Mouse (Mus musculus) right cerebral cortex, postnatal 25 days (tissue): Measurements from ENCODE around the gene Lrrc8c.

Source experiments
- DNase-seq: peaks from one replicate; pipeline ENCODE4 v3.0.0; 2022

The Lrrc8c gene

GRCm38 (mm10) chr5:105501136-105501535 is 18.1 kb upstream of the Lrrc8c start:
- no peak for DNase-seq

DNA sequence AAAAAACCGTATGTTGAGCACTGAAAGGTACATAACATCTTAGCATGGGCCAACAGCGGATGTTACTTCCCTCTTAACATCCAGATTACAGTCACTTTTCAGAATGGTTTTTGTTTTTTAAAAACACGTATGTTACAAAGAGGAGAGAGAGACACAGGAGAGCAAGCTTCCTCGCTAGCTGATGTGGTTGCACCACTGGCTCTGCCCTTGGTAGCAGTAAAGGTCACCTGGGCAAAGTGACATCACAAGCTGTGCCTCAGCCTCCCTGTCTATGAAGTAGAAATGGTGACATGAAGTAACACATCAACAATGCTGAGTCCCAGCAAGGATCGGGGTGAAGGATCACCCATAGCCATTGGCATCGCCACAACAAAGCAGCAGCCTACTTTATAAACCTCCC is 10.4 kb upstream of the Lrrc8c start:
- no peak for DNase-seq

DNA sequence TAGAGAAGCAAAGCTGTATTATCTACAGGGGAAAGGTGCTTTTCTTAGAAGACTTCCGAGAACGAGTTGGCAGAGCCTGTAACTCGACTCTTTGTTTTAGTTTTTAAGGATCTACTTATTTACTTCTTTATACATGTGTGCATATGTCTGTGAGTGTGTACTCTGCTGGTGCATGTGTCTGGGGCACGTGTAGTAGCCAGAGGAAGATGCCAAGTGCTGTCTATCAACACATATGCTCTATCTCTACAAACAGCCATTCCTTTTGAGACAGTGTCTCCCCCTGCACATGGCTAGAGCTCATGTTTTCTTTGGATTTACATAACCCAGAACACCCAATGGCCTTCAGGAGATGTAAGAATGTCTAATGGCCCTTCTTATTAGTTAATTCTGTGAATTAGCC is 6.9 kb upstream of the Lrrc8c start:
- no peak for DNase-seq

GRCm38 (mm10) chr5:105515532-105515931 is 3.7 kb upstream of the Lrrc8c start:
- no peak for DNase-seq

DNA sequence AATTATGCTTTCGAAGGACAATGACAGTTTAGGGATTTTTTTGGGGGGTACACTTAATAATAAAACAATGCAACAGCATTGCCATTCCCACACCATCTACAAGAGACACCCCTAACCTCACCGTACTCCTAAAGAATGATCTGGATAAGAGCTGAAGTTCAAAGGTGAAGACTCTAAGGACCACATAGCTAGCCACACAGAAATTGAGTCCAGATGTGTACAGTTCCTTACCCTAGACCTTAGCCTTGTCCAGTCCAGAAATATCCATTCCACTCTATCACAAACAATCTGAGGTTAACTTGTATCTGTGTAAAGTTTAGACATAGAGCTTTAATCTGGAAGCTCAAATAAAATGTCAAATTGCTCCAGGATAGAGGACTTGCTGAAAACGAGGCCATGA is 2.9 kb upstream of the Lrrc8c start:
- no peak for DNase-seq

GRCm38 (mm10) chr5:105517992-105518625 is 1.1 kb upstream of the Lrrc8c start:
- no peak for DNase-seq

- no peak for DNase-seq
Measured at GRCm38 (mm10) chr5:105518626-105519095, 527 bp upstream of the Lrrc8c start.

DNA sequence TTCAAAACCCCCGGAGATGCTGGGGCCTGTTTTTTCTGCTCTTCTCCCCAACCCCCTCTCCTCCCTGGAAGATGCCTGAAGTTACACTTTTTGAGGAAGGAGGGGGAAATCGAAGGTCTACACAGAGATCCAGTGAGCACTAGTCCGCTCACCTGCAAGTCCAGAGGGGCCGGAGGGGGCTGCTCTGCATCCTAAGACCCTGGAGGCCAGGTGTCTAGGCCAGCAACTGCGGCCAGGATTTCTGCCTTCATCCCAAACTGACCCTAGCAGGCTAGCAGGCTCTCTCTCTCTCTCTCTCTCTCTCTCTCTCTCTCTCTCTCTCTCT is 750 bp downstream of the Lrrc8c start:
- no peak for DNase-seq

- DNase-seq: no peak
Measured at GRCm38 (mm10) chr5:105520442-105520965, 1.3 kb downstream of the Lrrc8c start.

DNA sequence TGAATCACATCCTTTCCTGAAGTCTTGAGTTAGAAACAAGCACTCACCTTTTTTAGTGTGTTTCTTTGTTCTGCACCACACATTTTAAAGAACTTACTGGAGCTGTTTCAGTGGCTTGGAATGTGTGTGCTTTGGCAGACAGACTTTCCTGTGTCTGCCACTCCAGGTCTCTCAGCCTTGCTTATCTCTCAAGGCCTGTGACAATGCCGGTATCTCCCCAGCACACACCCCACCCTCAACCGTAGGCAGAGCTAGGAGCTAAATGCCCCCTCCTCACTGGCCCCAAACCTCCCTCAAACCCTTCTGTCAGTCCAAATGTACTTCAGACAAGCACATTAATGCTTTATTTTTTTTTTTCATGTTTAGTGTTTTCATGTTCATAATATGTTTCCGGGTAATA is 4.3 kb downstream of the Lrrc8c start:
- no peak for DNase-seq

- no peak for DNase-seq
Measured at GRCm38 (mm10) chr5:105525004-105525403, 5.8 kb downstream of the Lrrc8c start.

DNA sequence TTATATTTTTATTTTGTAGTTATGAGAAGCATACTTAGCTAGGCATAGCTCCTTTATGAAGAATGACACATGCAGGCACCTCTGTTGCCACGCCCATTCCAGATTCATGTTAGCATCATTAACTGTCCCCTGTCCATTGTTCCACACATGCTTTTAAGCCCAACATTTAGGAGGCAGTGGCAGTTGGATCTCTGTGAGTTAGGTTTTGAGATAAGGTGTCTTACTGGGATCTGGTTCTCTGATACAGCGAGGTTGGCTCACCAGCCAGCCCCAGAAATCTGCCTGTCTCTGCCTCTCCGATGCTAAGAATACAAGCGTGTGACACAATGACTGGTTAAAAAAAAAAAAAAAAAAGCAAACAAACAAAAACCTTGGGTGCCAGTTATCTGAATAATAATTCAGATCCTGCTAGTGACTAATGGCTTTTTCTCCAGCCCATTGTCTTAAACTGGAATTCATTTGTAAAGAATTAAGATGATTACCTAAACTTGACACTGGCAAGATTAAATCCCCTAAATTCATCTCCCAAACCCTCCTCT is 7.0 kb downstream of the Lrrc8c start:
- DNase-seq: no peak

- no peak for DNase-seq
Measured at GRCm38 (mm10) chr5:105526766-105527165, 7.6 kb downstream of the Lrrc8c start.

- no peak for DNase-seq
Measured at GRCm38 (mm10) chr5:105527477-105528331, 8.5 kb downstream of the Lrrc8c start.

GRCm38 (mm10) chr5:105530576-105530975 is 11.4 kb downstream of the Lrrc8c start:
- DNase-seq: no peak

DNA sequence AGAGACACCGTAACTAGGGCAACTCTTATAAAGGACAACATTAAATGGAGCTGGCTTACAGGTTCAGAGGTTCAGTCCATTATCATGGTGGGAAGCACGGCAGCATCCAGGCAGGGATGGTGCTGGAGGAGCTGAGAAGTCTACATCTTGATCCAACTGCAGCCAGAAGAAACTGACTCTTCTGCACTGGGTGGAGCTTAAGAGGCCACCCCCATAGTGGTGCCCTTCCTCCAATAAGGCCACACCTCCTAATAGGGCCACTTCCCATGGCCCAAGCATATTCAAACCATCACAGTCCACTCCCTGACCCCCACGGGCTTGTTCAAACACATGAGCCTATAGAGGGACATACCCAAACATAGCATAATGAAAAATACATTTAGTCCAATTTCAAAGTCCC is 16.0 kb downstream of the Lrrc8c start:
- no peak for DNase-seq

GRCm38 (mm10) chr5:105536172-105536571 is 17.0 kb downstream of the Lrrc8c start:
- DNase-seq: no peak

GRCm38 (mm10) chr5:105537101-105537723 is 18.0 kb downstream of the Lrrc8c start:
- DNase-seq: no peak

- DNase-seq: no peak
Measured at GRCm38 (mm10) chr5:105541051-105541450, 21.9 kb downstream of the Lrrc8c start.

- no peak for DNase-seq
Measured at GRCm38 (mm10) chr5:105545126-105545525, 25.9 kb downstream of the Lrrc8c start.

DNA sequence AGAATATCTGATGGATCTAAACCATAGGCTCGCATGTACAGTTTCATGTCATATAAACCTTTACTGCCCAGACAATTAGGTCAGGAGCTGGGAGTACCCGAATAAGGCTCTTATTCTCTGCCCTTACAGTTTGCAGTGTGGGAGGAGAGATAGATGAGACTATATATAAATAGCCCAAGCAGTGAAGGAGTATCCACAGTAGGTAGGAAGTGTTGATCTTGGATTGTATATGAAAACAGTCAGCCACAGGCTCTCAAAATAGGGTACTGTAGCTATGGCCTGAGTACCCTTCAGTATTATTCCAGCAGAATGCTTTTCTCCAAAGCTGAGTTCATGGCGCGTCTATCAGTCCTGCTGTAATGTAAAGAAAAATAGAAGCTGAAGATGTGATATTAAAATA is 27.9 kb downstream of the Lrrc8c start:
- DNase-seq: no peak

GRCm38 (mm10) chr5:105551808-105552207 is 32.6 kb downstream of the Lrrc8c start:
- DNase-seq: no peak

DNA sequence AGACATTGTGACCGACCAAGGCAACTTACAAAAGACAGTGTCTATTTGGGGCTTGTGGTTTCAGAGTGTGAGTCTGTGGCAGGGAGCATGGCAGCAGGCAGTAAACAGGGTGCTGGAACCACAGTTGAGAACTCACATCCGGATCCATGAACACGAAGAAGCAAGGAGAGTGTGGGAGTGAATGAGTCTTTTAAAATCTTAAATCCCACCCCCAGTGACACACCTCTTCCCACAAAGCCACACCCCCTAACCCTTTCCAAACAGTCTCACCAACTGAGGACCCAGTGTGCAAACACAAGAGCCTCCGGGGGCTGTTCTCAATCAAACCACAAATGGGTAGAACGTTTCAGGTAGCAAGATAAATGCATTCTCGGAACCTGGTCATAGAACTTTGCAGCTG is 37.1 kb downstream of the Lrrc8c start:
- DNase-seq: no peak

- DNase-seq: no peak
Measured at GRCm38 (mm10) chr5:105557346-105557745, 38.2 kb downstream of the Lrrc8c start.
